Mouse (Mus musculus): ENCODE measurements around the gene Abi3. TPM values are rescaled to one million over a fixed set of nuclear protein-coding genes. Genes with fewer than 3 reads are reported as not detected.

Gene Abi3
- polyA plus RNA-seq, 1 experiment from 2014 or later: 14.1 TPM

DNA sequence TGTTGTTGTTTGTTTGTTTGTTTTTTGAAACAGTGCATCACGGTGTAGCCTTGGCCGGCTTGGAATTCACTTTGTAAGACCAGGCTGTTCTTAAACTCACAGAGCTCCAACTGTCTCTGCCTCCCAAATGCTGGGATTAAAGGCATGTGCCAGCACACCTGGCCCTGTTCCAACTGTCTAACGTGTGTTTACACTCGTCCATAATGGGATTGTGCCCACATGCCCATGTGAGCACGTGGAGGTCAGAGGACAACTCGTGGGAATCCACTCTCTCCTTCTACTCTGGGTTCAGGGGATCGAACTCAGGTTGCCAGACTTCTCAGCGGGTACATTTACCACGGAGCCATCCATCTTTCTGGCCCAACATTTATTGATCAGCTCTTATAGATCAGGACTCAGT is 26.9 kb downstream of the Abi3 start:
- H3K4me2 ChIP-seq (replicated peaks; ENCODE audit: low read depth, low read length): no peak overlapping the region
- 75% methylated on average over 9 of the region's 9 CpGs for WGBS
- no peak overlapping the region for H3K27ac ChIP-seq (ENCODE audit: low read length)
- H3K36me3 ChIP-seq (ENCODE audit: insufficient read depth, low read length): no peaks in the 10 kb centered on the region
- ATAC-seq (ENCODE audit: low FRiP score, low TSS enrichment): no peak
- H3K9me3 ChIP-seq (ENCODE audit: low read length): no peaks in the 10 kb centered on the region; the same call in 1 of the 2 replicates
- H3K4me1 ChIP-seq (ENCODE audit: insufficient read depth, low read length): no peaks in the 10 kb centered on the region
- no peaks in the 10 kb centered on the region for H3K27me3 ChIP-seq (ENCODE audit: insufficient read depth, low read length)
- no peak overlapping the region for H3K4me3 ChIP-seq (ENCODE audit: low read length)
- no peak overlapping the region for H3K9ac ChIP-seq (replicated peaks; ENCODE audit: low read length)

DNA sequence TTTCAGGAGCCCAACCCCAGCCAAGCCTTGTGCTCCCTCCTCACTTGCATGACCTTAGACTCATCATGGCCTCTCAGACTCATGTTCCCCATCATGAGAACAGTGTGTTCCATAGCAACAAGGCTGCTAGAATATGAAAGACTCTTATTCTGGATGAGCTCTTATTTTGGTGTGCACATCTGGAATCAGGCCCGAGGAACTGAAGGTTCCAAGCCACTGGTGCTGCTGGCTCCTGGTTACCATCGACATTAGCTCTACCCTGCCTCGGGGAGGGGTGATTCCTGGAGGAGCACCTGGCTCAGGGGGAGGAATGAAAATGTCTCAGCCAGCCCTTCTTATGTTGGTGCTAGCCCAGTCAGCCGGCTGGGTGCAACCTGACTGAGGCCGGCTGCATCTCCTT is 27.4 kb downstream of the Abi3 start:
- H3K27ac ChIP-seq (ENCODE audit: low read length): no peak overlapping the region
- no peaks in the 10 kb centered on the region for H3K4me1 ChIP-seq (ENCODE audit: insufficient read depth, low read length)
- no peak overlapping the region for H3K9ac ChIP-seq (replicated peaks; ENCODE audit: low read length)
- H3K27me3 ChIP-seq (ENCODE audit: insufficient read depth, low read length): no peaks in the 10 kb centered on the region
- WGBS: 64% methylated on average over 5 of the region's 5 CpGs
- no peaks in the 10 kb centered on the region for H3K36me3 ChIP-seq (ENCODE audit: insufficient read depth, low read length)
- H3K4me2 ChIP-seq (replicated peaks; ENCODE audit: low read depth, low read length): no peak overlapping the region
- ATAC-seq (ENCODE audit: low FRiP score, low TSS enrichment): no peak
- no peak overlapping the region for H3K4me3 ChIP-seq (ENCODE audit: low read length)
- no peaks in the 10 kb centered on the region; the same call in 1 of the 2 replicates for H3K9me3 ChIP-seq (ENCODE audit: low read length)

DNA sequence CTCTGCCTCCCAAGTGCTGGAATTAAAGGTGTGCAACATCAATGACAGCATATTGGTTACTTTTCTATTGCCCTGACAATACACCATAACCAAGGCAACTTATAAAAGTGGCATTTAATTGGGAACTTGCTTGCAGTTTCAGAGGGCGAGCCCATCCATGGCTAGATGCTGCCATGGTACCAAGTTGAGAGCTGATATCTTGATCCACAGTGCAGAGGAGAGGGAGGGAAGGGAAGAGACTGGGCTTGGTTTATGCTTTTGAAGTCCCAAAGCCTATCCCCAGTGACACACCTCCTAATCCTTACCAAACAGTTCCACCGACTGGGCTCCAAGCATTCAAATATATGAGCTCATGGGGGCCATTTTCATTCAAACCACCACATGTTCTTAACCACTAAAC is 28.2 kb downstream of the Abi3 start:
- no peak overlapping the region for H3K4me3 ChIP-seq (ENCODE audit: low read length)
- no peak for ATAC-seq (ENCODE audit: low FRiP score, low TSS enrichment)
- 91% methylated on average over 2 of the region's 2 CpGs for whole genome bisulfite sequencing
- H3K9me3 ChIP-seq (ENCODE audit: low read length): no peaks in the 10 kb centered on the region; the same call in 1 of the 2 replicates
- H3K9ac ChIP-seq (replicated peaks; ENCODE audit: low read length): no peak overlapping the region
- no peaks in the 10 kb centered on the region for H3K27me3 ChIP-seq (ENCODE audit: insufficient read depth, low read length)
- no peak overlapping the region for H3K27ac ChIP-seq (ENCODE audit: low read length)
- H3K4me2 ChIP-seq (replicated peaks; ENCODE audit: low read depth, low read length): no peak overlapping the region
- H3K4me1 ChIP-seq (ENCODE audit: insufficient read depth, low read length): no peaks in the 10 kb centered on the region
- no peaks in the 10 kb centered on the region for H3K36me3 ChIP-seq (ENCODE audit: insufficient read depth, low read length)

DNA sequence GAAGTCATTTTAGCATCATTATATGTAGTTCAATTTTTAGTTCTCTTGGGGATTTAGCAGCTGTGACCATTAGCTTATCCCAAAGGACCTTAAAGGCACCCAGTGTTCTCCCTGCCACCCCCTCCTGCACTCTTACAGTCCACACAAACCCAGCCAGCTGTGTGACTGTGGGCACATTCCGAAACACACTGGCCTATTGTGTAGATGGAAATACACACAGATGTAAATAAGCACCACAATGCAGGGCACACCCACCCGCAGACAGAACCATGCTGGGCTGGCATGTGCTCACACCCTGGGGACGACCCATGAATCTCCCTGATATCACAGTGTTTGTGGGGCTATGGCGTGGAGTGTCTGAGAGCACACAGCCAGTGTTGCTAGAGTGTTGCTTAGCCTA is 30.1 kb downstream of the Abi3 start:
- WGBS: 84% methylated on average over 4 of the region's 4 CpGs
- H3K4me1 ChIP-seq (ENCODE audit: insufficient read depth, low read length): no peaks in the 10 kb centered on the region
- no peak overlapping the region for H3K4me3 ChIP-seq (ENCODE audit: low read length)
- no peak overlapping the region for H3K27ac ChIP-seq (ENCODE audit: low read length)
- no peak overlapping the region for H3K4me2 ChIP-seq (replicated peaks; ENCODE audit: low read depth, low read length)
- no peak for ATAC-seq (ENCODE audit: low FRiP score, low TSS enrichment)
- no peaks in the 10 kb centered on the region; the same call in 1 of the 2 replicates for H3K9me3 ChIP-seq (ENCODE audit: low read length)
- no peaks in the 10 kb centered on the region for H3K27me3 ChIP-seq (ENCODE audit: insufficient read depth, low read length)
- no peaks in the 10 kb centered on the region for H3K36me3 ChIP-seq (ENCODE audit: insufficient read depth, low read length)
- no peak overlapping the region for H3K9ac ChIP-seq (replicated peaks; ENCODE audit: low read length)

DNA sequence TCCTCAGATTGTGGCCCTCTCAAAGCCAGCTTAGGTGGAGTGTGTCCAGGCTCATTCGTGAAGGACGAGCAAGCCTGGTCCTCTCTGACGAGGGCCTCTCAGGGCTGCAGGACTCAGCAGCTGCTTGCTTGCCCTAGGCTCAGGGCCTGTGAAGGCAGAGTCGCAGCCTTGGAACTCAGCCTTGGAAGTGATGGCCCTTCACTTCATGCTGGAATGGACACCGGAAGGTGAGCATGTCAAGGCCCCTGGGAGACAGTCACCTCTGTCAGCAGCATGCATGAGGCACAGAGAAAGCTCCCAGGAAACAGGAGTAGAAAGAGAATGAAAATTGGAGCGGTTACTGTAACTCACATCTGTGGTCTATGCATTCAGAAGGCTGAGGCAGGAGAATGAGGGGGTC is 30.5 kb downstream of the Abi3 start:
- Histone ChIP-seq H3K27ac (ENCODE audit: low read length) (no peak overlapping the region), H3K9ac (replicated peaks; ENCODE audit: low read length) (no peak overlapping the region), H3K4me2 (replicated peaks; ENCODE audit: low read depth, low read length) (no peak overlapping the region), H3K9me3 (ENCODE audit: low read length) (no peaks in the 10 kb centered on the region; the same call in 1 of the 2 replicates), H3K36me3 (ENCODE audit: insufficient read depth, low read length) (no peaks in the 10 kb centered on the region), H3K4me3 (ENCODE audit: low read length) (no peak overlapping the region), H3K4me1 (ENCODE audit: insufficient read depth, low read length) (no peaks in the 10 kb centered on the region), H3K27me3 (ENCODE audit: insufficient read depth, low read length) (no peaks in the 10 kb centered on the region)
- ATAC-seq (ENCODE audit: low FRiP score, low TSS enrichment): no peak
- WGBS: 87% methylated on average over 6 of the region's 6 CpGs

DNA sequence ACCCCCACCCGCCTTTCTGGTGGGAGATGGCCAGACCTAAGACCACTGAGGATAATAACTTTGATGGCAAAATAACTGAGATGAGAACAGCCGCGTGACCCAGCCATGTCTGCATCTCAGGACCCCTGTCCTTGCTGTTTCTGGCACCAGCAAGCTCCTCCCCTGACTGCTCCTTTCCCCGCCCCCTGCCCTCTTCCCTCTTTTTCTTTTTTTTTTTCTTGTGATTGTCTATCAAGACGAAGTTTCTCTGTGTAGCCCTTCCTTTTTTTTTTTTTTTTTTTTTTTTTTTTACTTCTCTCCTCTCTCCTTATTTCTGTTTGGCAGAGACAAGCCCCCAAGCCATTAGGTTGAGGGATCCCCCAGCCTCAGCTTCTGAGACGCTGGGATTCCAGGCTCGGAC is 31.4 kb downstream of the Abi3 start:
- Histone ChIP-seq H3K27ac (ENCODE audit: low read length) (no peak overlapping the region), H3K4me2 (replicated peaks; ENCODE audit: low read depth, low read length) (no peak overlapping the region), H3K4me1 (ENCODE audit: insufficient read depth, low read length) (no peaks in the 10 kb centered on the region), H3K27me3 (ENCODE audit: insufficient read depth, low read length) (no peaks in the 10 kb centered on the region), H3K9ac (replicated peaks; ENCODE audit: low read length) (no peak overlapping the region), H3K36me3 (ENCODE audit: insufficient read depth, low read length) (no peaks in the 10 kb centered on the region), H3K4me3 (ENCODE audit: low read length) (no peak overlapping the region), H3K9me3 (ENCODE audit: low read length) (no peaks in the 10 kb centered on the region)
- ATAC-seq (ENCODE audit: low FRiP score, low TSS enrichment): no peak
- 72% methylated on average over 7 of the region's 7 CpGs for WGBS

DNA sequence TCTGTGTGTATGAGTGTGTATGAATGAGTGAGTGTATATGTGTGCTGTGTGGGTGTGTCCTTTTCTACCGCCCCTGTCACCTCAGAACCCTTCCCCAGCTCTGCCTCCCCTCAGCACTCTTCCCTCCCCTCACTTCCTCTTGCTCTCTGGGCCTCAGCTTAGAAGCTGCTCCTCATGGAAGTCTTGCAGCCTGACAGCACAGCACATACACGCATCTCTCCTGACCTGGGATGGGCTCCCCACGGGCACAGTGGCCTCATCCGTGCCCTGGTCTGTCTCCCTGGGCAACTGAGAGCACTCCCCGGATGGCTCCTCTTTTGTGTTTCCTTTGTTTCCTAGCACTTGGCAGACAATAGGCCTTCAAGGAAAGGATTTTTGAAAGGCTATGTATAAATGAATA is 32.7 kb downstream of the Abi3 start:
- H3K4me1 ChIP-seq (ENCODE audit: insufficient read depth, low read length): no peaks in the 10 kb centered on the region
- no peak overlapping the region for H3K27ac ChIP-seq (ENCODE audit: low read length)
- H3K9me3 ChIP-seq (ENCODE audit: low read length): no peaks in the 10 kb centered on the region
- H3K4me3 ChIP-seq (ENCODE audit: low read length): no peak overlapping the region
- H3K9ac ChIP-seq (replicated peaks; ENCODE audit: low read length): no peak overlapping the region
- H3K27me3 ChIP-seq (ENCODE audit: insufficient read depth, low read length): no peaks in the 10 kb centered on the region
- H3K4me2 ChIP-seq (replicated peaks; ENCODE audit: low read depth, low read length): no peak overlapping the region
- no peak for ATAC-seq (ENCODE audit: low FRiP score, low TSS enrichment)
- no peaks in the 10 kb centered on the region for H3K36me3 ChIP-seq (ENCODE audit: insufficient read depth, low read length)
- 50% methylated on average over 5 of the region's 5 CpGs for WGBS

DNA sequence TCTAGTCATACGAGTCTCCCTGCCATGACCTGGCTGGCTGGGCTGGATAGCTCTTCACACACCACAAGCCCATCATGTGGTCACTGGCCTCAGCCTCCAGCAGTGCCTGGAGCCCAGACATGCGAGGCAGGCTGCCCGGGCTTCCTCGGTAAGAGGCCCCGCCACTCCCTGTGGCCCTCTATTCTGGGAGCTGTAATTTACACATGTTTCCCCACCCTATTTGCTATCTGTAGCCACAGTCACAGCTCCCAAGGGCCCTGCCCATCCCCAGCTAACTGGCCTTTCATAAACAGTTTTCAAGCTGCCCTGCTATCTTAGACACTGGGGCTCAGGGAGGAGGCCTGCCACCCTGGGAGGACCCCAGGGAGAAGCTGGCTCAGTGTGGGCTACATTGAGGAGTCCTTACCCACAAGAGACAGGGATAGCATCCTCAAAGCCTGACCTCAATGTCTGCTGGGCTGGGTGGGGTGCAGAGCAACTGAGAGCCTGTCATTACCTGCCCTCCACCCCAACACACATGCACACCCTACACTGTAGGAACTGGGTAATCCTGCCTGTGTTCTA is 33.7 kb downstream of the Abi3 start:
- Histone ChIP-seq H3K4me3 (ENCODE audit: low read length) (no peak overlapping the region), H3K27ac (ENCODE audit: low read length) (no peak overlapping the region), H3K4me2 (replicated peaks; ENCODE audit: low read depth, low read length) (no peak overlapping the region), H3K36me3 (ENCODE audit: insufficient read depth, low read length) (no peaks in the 10 kb centered on the region), H3K27me3 (ENCODE audit: insufficient read depth, low read length) (no peaks in the 10 kb centered on the region), H3K4me1 (ENCODE audit: insufficient read depth, low read length) (no peaks in the 10 kb centered on the region), H3K9ac (replicated peaks; ENCODE audit: low read length) (no peak overlapping the region), H3K9me3 (ENCODE audit: low read length) (no peaks in the 10 kb centered on the region)
- WGBS: 71% methylated on average over 5 of the region's 5 CpGs
- no peak; the same call in 1 of the 2 replicates for ATAC-seq (ENCODE audit: low FRiP score, low TSS enrichment)

DNA sequence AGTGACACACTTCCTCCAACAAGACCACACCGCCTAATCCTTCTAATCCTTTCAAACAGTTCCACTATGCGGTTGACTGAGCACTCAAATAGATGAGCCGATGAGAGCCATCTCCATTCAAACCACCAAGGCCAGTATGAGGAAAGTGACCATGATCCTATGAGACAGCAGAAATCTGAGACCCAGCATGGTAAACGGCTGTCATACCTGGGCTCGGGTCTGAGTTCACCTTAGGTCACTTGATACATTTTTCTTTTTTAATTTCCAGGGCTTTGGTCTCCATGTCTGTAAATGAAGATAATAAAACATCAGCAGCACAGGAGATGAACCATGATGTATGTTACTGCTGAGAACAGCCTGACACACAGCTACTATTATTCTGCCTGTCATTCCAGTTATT is 34.4 kb downstream of the Abi3 start:
- no peaks in the 10 kb centered on the region for H3K9me3 ChIP-seq (ENCODE audit: low read length)
- H3K36me3 ChIP-seq (ENCODE audit: insufficient read depth, low read length): no peaks in the 10 kb centered on the region
- no peak for ATAC-seq (ENCODE audit: low FRiP score, low TSS enrichment)
- H3K27ac ChIP-seq (ENCODE audit: low read length): no peak overlapping the region
- WGBS: 92% methylated on average over 5 of the region's 5 CpGs
- no peaks in the 10 kb centered on the region for H3K27me3 ChIP-seq (ENCODE audit: insufficient read depth, low read length)
- H3K4me1 ChIP-seq (ENCODE audit: insufficient read depth, low read length): no peaks in the 10 kb centered on the region
- H3K4me3 ChIP-seq (ENCODE audit: low read length): no peak overlapping the region
- no peak overlapping the region for H3K4me2 ChIP-seq (replicated peaks; ENCODE audit: low read depth, low read length)
- no peak overlapping the region for H3K9ac ChIP-seq (replicated peaks; ENCODE audit: low read length)

DNA sequence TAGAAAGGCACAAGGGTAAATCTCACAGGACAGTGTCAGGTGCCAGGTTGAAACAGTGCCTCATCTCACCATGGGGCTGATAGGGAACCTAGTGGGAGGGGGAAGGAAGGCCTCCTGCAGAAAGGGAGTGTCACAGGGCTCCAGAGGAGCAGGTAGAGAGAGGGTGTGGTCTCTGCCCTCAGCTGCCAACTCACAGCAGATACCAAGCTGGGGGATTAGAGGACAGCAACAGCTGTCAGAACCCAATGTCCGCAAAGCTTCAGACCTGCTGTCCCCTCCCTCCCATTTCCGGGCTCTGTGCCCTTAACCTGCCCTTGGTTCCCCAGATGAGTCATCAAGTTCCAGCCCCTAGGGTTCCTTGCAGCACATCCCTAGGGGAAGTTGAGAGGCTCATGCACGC is 36.7 kb downstream of the Abi3 start:
- no peak overlapping the region for H3K4me3 ChIP-seq (ENCODE audit: low read length)
- H3K36me3 ChIP-seq (ENCODE audit: insufficient read depth, low read length): no peaks in the 10 kb centered on the region
- no peak for ATAC-seq (ENCODE audit: low FRiP score, low TSS enrichment)
- H3K9ac ChIP-seq (replicated peaks; ENCODE audit: low read length): no peak overlapping the region
- no peaks in the 10 kb centered on the region for H3K9me3 ChIP-seq (ENCODE audit: low read length)
- no peak overlapping the region for H3K4me2 ChIP-seq (replicated peaks; ENCODE audit: low read depth, low read length)
- no peaks in the 10 kb centered on the region for H3K27me3 ChIP-seq (ENCODE audit: insufficient read depth, low read length)
- no peak overlapping the region for H3K27ac ChIP-seq (ENCODE audit: low read length)
- 29% methylated on average over 3 of the region's 3 CpGs for WGBS
- H3K4me1 ChIP-seq (ENCODE audit: insufficient read depth, low read length): no peaks in the 10 kb centered on the region
